Mouse (Mus musculus): ENCODE measurements around the gene Cldn7.

DNA sequence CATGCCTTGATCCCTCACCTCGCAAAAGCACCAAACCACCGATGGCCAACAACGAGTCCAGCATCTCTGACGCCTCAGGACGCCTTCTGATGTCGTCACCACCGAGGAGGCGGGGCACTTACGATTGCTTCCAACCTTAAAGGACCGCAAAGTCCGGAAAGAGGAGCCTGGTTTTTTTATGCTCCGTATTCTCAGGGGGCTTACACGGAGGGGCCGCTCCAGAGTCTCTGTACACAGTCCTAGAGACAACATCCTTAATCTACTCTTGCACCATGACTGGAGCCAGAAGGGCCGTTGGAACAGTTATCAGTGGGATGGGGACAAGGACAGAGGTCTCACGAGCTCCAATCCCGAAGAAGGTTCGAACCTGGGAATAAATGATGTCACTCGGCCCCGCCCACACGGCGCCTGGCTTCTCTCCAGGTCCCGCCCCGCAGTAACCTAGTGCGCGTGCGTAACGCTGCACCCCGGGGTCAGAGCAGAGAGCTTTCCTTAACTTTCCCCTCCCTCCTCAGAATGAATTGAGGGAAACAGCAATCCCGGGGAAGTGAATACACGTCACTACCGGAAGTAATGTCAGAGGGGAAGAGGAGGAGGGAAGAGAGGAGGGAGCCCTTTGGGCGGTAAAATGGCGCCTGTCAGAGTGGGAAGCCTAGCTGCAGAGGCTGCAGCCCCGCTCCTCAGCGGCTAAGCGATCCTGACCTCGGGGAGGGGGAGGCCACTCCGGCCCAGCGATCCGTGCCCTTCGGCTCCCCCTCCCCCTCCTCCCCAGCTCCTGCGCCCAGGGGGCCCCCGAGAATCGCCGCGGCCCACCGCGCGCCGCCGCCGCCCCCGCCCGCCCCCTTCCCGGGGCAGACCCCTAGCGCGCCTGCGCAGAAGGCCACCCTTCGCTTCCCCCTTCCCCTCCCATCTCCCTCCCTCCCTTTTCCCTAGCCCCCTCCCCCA, 15.9 kb downstream of the Cldn7 start:
- TF ChIP-seq POLR2A (IDR thresholded peaks at IDR 0.05; ENCODE audit: borderline replicate concordance, extremely low read depth, insufficient read depth, insufficient read length, poor library complexity, severe bottlenecking): peak; percentile 91
- TF ChIP-seq CTCF (IDR thresholded peaks at IDR 0.05; ENCODE audit: borderline replicate concordance, extremely low read depth, insufficient read depth, insufficient read length): no peak

Data from brain, embryonic 14.5 days (tissue).